Mouse (Mus musculus) intestine, embryonic 14.5 days (tissue): ENCODE measurements at regions not wholly inside any gene's neighbourhood (a gene's known extent, or its start where the extent isn't known, plus 50 kb on each side); places are given as distances from the start of the nearest gene placed in this dataset.

Experiments used
- ATAC-seq: fragments of 200-750 bp; cut with Nextera tagmentation; replicated peaks from 2 replicates; pipeline ENCODE4 v1.8.0; 2017; ENCODE audit warnings: low read depth, moderate number of reproducible peaks, moderate TSS enrichment, moderate library complexity; ENCODE audit not compliant: low FRiP score, low TSS enrichment
- DNase-seq: peaks from one replicate; pipeline ENCODE4 v3.0.0-alpha.2; 2018; ENCODE audit warnings: low spot score
- H3K27ac ChIP-seq: fragments of 300-500 bp; sonication (generic); 2 replicates; pipeline ENCODE4 v1.5.1; 2014; ENCODE audit warnings: low read depth, mild to moderate bottlenecking, control low read depth
- H3K27me3 ChIP-seq: fragments of 300-500 bp; sonication (generic); replicated peaks from 2 replicates; pipeline ENCODE4 v1.6.1; 2014; ENCODE audit warnings: low read length, control low read depth; ENCODE audit not compliant: control insufficient read depth, insufficient read depth
- H3K36me3 ChIP-seq: fragments of 300-500 bp; sonication (generic); 2 replicates; pipeline ENCODE4 v1.6.1; 2014; ENCODE audit warnings: low read length, control low read depth; ENCODE audit not compliant: control insufficient read depth, insufficient read depth
- H3K4me1 ChIP-seq: fragments of 300-500 bp; sonication (generic); replicated peaks from 2 replicates; pipeline ENCODE4 v1.6.1; 2014; ENCODE audit warnings: low read length, control low read depth, mixed read lengths; ENCODE audit not compliant: control insufficient read depth, insufficient read depth
- H3K4me2 ChIP-seq: fragments of 300-500 bp; sonication (generic); 2 replicates; pipeline ENCODE4 v1.6.1; 2014; ENCODE audit warnings: low read length
- H3K4me3 ChIP-seq: fragments of 300-500 bp; sonication (generic); 2 replicates; pipeline ENCODE4 v1.5.1; 2014; ENCODE audit warnings: low read depth, low read length, control low read depth, mixed read lengths
- H3K9ac ChIP-seq: fragments of 300-500 bp; sonication (generic); 2 replicates; pipeline ENCODE4 v1.6.1; 2014; ENCODE audit warnings: mild to moderate bottlenecking, low read length
- H3K9me3 ChIP-seq: fragments of 300-500 bp; sonication (generic); 2 replicates; pipeline ENCODE4 v1.6.1; 2016; ENCODE audit warnings: low read length, control low read depth; ENCODE audit not compliant: control insufficient read depth
- WGBS: fragments of 180-500 bp; shearing (Covaris S2); extraction: QIAGEN DNeasy Blood & Tissue Kit; methylation state at CpG from one replicate; pipeline ENCODE4 v1.1.7; 2014; 5-methylcytosine and 5-hydroxymethylcytosine counted together

DNA sequence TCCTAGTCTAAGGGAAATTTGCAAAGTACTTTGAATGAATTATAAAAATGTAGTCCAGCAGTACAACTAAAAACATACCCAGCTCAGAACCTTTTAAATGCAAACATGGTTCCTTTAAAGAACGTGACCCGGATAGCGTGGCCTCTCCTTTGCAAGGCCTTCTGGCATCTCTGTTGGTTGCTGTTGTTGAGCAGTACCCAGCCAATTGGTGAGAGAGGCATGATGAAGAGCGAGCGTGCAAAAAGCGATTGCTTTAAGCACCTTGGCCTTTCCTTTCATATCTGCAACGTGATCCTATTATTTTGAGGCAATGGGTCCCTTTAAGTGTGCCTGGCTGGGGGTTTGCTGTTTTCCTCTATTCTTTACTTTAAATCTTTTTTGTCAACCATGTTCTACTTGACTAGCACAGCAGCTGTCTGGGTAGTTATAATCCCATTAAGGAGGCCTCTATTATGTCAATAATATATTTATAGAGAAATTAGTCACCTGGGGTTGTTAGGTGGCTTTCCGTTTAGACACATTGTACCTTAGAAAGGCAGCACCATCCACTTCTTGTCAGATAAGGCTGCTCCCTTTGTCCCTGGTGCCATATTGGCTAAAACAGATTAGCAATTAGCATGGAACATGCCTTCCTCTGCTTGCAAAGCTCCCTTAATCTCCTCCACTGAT is 141.5 kb upstream of the Jag1 start:
- ATAC-seq = no peak
- DNase-seq = no peak
- Histone ChIP-seq H3K9me3 (no peaks in the 10 kb centered on the region), H3K36me3 (no peaks in the 10 kb centered on the region), H3K4me3 (no peak overlapping the region), H3K27ac (no peak overlapping the region), H3K4me2 (no peak overlapping the region), H3K4me1 (no peaks in the 10 kb centered on the region), H3K9ac (no peak overlapping the region), H3K27me3 (no peaks in the 10 kb centered on the region)
- 93% methylated on average over 8 of the region's 8 CpGs for WGBS

DNA sequence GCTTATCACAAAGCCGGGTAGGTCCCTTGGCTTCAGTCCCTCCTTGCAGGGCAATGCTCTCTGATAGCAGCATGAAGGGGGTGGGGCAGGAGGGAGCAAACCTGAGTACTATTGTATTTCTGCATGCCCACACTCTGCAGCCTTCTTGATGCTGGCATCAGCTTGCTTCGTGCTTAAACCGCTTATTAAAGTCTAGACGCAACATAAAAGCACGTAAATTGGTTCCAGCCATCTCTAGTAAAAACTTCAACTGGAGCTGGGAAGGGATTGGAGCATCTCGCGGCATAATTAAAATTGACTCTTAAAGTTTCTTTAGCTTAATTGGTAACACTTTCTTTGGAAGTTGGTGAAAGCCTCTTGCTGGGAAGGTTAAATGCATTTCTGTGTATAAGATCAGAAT is 131.5 kb upstream of the Jag1 start:
- Histone ChIP-seq H3K9me3 (no peaks in the 10 kb centered on the region), H3K27ac (no peak overlapping the region), H3K4me2 (no peak overlapping the region), H3K4me1 (no peaks in the 10 kb centered on the region), H3K4me3 (no peak overlapping the region), H3K27me3 (no peaks in the 10 kb centered on the region), H3K9ac (no peak overlapping the region), H3K36me3 (no peaks in the 10 kb centered on the region)
- DNase-seq = no peak
- ATAC-seq = no peak
- WGBS = 63% methylated on average over 7 of the region's 7 CpGs

GRCm38 (mm10) chr2:137244370-137244769 is 127.9 kb upstream of the Jag1 start:
- Histone ChIP-seq H3K36me3 (no peaks in the 10 kb centered on the region), H3K4me1 (no peaks in the 10 kb centered on the region), H3K4me3 (no peak overlapping the region), H3K9me3 (no peaks in the 10 kb centered on the region), H3K9ac (no peak overlapping the region), H3K27me3 (no peaks in the 10 kb centered on the region), H3K4me2 (no peak overlapping the region), H3K27ac (no peak overlapping the region)
- ATAC-seq = no peak
- WGBS = 91% methylated on average over 6 of the region's 6 CpGs
- DNase-seq = no peak

DNA sequence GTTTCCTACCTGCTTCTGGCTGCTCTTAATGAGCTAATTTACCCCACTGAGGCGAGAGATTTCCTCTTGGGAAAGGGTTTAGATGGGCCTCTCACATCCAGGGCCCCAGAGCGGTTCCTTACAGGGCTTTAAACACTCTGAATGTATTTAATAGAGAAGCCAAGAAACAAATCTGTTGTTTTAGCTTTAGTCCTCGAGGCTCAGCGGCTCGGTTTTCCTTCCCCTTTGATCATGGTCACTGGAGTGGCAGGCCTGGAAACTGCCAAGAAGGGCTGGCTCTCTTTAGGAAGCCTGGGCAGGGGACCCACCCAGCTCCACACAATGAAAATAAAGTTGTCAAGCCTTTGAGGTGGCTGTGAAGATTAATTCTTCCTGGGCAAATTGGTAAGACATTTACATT is 127.5 kb upstream of the Jag1 start:
- Histone ChIP-seq H3K36me3 (no peaks in the 10 kb centered on the region), H3K27me3 (no peaks in the 10 kb centered on the region), H3K4me3 (no peak overlapping the region), H3K9me3 (no peaks in the 10 kb centered on the region), H3K27ac (no peak overlapping the region), H3K4me1 (no peaks in the 10 kb centered on the region), H3K4me2 (no peak overlapping the region), H3K9ac (no peak overlapping the region)
- DNase-seq = no peak
- 38% methylated on average over 5 of the region's 5 CpGs for WGBS
- no peak for ATAC-seq

- no peak for DNase-seq
- H3K4me3 ChIP-seq = no peak overlapping the region
- no peak overlapping the region for H3K4me2 ChIP-seq
- no peaks in the 10 kb centered on the region for H3K36me3 ChIP-seq
- 44% methylated on average over 3 of the region's 3 CpGs for WGBS
- no peak for ATAC-seq
- H3K9ac ChIP-seq = no peak overlapping the region
- H3K27ac ChIP-seq = no peak overlapping the region
- no peaks in the 10 kb centered on the region for H3K27me3 ChIP-seq
- no peaks in the 10 kb centered on the region for H3K9me3 ChIP-seq
- H3K4me1 ChIP-seq = no peaks in the 10 kb centered on the region
These were observed 120.5 kb upstream of the Jag1 start for GRCm38 (mm10) chr2:137236961-137237360.

DNA sequence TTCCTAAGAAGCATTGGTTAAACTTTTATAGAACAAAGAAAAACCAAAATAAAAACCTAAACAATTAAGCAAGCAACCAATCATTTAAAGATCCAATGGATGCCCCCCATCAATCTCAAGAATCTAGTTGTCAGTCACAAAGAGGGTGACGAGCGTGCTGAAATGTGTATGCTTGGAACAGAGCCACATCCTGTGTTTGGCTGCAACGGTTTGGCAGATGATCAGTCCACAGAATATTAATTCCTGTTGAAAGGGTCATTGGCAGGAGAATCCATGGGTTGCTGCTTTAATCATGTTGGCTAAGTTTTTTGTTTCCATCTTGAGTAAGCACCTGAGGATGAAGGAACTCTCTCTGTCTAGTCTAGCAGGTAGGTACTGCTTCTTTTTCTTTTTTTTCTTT is 117.5 kb upstream of the Jag1 start:
- WGBS = 84% methylated on average over 3 of the region's 3 CpGs
- H3K4me2 ChIP-seq = no peak overlapping the region
- no peak for DNase-seq
- no peaks in the 10 kb centered on the region for H3K27me3 ChIP-seq
- no peak overlapping the region for H3K27ac ChIP-seq
- ATAC-seq = no peak
- H3K4me3 ChIP-seq = no peak overlapping the region
- no peaks in the 10 kb centered on the region for H3K4me1 ChIP-seq
- H3K9ac ChIP-seq = no peak overlapping the region
- H3K9me3 ChIP-seq = no peaks in the 10 kb centered on the region
- no peaks in the 10 kb centered on the region for H3K36me3 ChIP-seq

DNA sequence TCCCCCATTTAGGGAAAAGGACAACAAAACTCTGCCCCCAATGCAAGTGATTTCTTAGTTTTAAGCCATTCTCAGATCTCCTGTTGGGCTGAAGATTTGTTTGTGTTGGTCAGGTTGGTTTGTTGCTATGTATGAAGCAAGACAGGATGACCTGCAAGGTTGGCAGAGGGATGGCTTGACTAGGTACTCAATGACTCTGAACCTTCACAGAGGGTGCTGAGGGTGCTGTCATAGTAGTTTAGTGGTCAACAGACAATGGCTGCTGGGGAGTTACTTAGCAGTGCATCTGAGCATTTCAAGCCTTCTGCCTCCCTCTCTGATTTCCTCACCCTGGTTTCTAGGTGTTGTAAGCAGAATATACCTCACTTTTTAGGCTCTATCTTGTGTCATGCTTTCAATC is 114.7 kb upstream of the Jag1 start:
- Histone ChIP-seq H3K9me3 (no peaks in the 10 kb centered on the region), H3K4me3 (no peak overlapping the region), H3K9ac (no peak overlapping the region), H3K27ac (no peak overlapping the region), H3K4me2 (no peak overlapping the region), H3K36me3 (no peaks in the 10 kb centered on the region), H3K4me1 (no peaks in the 10 kb centered on the region), H3K27me3 (no peaks in the 10 kb centered on the region)
- ATAC-seq (no peak), DNase-seq (no peak)

- Histone ChIP-seq H3K9ac (no peak overlapping the region), H3K4me2 (no peak overlapping the region), H3K4me3 (no peak overlapping the region), H3K27me3 (no peaks in the 10 kb centered on the region), H3K9me3 (no peaks in the 10 kb centered on the region), H3K27ac (no peak overlapping the region), H3K36me3 (no peaks in the 10 kb centered on the region), H3K4me1 (no peaks in the 10 kb centered on the region)
- WGBS = 60% methylated on average over 1 of the region's 1 CpGs
- DNase-seq (no peak), ATAC-seq (no peak)
These were observed 113.1 kb upstream of the Jag1 start for GRCm38 (mm10) chr2:137229422-137230069.

GRCm38 (mm10) chr2:137227495-137227894 is 111.1 kb upstream of the Jag1 start:
- Histone ChIP-seq H3K4me2 (no peak overlapping the region), H3K4me1 (no peaks in the 10 kb centered on the region), H3K9me3 (no peaks in the 10 kb centered on the region), H3K27me3 (no peaks in the 10 kb centered on the region), H3K36me3 (no peaks in the 10 kb centered on the region), H3K9ac (no peak overlapping the region), H3K4me3 (no peak overlapping the region), H3K27ac (no peak overlapping the region)
- 94% methylated on average over 4 of the region's 4 CpGs for WGBS
- ATAC-seq (no peak), DNase-seq (no peak)
